Mouse (Mus musculus) limb, embryonic 12.5 days (tissue): Measurements from ENCODE around the gene Hmga1. TPM values are rescaled to one million over a fixed set of nuclear protein-coding genes. Genes with fewer than 3 reads are reported as not detected.

Experiments
- polyA plus RNA-seq: library from polyadenylated mRNA; unstranded; fragments of >200 nt; fragmentation: Nextera tagmentation; extraction: Ambion mirVana; gene quantifications from 2 replicates; pipeline ENCODE4 v1.2.1, GENCODE M21; 2016

The Hmga1 gene
- polyA plus RNA-seq, 1 experiment from 2014 or later: 324 TPM

Other genes starting within 250 kb of the Hmga1 start
- gene Grm4, start 35.1 kb upstream of the Hmga1 start, polyA plus RNA-seq: 0.58 and 0.59 TPM in 2 replicates
- 14.9 and 16.6 TPM in 2 replicates for gene AI413582, start 9.3 kb downstream of the Hmga1 start, polyA plus RNA-seq
- gene Nudt3, start 67.0 kb downstream of the Hmga1 start, polyA plus RNA-seq: 120 and 126 TPM in 2 replicates
- gene RPS10-NUDT3, start 78.7 kb downstream of the Hmga1 start, polyA plus RNA-seq: not detected in 2 replicates
- 963 and 987 TPM in 2 replicates for gene Rps10, start 80.2 kb downstream of the Hmga1 start, polyA plus RNA-seq
- gene Pacsin1, start 99.0 kb downstream of the Hmga1 start, polyA plus RNA-seq: 4.3 and 5.0 TPM in 2 replicates
- gene Spdef, start 172.5 kb downstream of the Hmga1 start, polyA plus RNA-seq: 0.21 and 0.36 TPM in 2 replicates